Mouse (Mus musculus) frontal cortex, adult (tissue): ENCODE results near the gene Sorcs2.

ENCODE experiments used
- ATAC-seq: cut with Nextera tagmentation; 2 replicates; pipeline ENCODE4 v1.9.2; 2017; ENCODE audit warnings: mild to moderate bottlenecking, moderate library complexity, mixed read lengths; ENCODE audit not compliant: low TSS enrichment

Sorcs2 gene

DNA sequence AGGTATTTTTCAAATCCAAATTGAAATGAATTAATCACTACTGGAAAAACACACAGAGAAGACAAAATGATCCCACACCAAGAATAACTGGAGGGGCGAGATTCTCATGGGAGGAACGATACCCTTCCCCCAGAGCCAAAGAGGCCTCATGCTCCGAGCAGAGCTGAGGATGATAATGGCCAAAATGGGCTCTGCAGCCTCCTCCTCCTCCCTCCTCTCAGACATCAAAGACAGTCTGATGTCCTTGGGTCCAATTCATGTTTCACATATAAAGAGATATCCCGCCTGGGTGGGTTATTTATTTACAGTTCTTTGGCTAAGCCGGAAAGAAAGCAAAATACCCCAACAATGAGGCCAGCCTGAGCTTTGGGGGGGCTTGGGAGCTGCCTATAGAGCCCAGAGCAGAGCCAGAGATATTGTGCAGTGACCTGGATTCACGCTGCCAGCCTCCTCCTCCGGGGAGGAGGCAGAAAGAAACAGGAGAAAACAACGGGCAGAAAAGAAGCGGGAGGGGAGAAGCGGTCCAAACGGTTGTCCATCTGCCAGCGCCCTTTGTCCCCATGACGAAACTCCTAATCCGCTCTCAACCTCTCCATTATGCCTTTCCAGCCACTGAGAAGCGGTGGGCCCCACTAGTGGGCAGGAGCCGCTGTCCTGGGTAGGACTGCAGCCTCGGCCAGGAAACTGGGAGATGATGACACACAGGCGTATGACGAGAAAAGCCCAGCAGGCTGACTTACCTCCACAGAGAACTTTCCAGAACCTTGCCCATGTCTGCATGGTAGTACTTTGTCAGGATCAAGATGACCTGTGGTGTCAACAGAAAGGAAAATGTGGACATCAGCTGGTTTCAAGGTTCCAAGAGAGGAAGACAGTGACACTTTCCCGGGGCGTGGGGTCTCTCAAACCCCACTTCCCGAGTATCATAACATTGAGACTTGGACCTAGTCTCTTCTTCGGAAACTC, 169.3 kb downstream of the Sorcs2 start:
- no peak for ATAC-seq

DNA sequence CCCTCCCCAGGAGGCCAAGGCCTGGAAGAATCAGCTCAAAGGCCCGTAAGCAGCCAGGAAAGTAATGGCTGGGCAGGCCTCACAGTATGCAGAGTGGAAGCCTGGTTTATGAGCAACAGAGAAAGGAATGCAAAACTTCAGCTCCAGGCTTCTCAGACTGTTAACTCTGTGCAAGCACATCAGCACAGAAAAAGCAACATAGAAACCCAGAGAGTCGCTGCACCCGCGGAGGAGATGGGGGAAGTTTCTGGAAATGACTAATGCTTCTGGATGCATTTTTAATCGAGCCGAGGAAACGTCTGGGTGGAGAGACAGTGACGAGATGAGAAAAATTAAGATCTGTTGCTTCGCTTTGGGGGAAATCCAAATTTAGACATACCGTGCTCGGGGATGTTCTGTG, 171.6 kb downstream of the Sorcs2 start:
- ATAC-seq = peak; percentile 85

DNA sequence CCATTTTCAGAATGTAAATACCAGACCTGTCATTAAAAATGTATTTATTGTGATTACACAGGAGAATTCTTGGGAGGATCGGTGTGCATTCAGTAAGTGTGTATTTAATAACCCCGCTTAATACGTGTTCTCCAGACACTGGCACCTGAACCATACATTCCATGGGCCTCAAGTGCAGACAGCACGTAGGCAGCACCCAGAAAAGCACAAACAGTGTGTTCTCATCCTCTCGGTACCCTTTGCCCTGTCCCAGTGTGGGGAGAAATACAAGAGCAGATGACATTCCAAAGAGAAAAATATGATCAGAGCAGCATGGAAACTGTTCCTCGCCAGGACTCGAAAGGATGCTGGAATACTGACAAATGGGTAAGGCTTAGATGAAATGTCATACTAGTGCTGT, 172.1 kb downstream of the Sorcs2 start:
- ATAC-seq = peak; percentile 5; the same call in 1 of the 2 replicates

DNA sequence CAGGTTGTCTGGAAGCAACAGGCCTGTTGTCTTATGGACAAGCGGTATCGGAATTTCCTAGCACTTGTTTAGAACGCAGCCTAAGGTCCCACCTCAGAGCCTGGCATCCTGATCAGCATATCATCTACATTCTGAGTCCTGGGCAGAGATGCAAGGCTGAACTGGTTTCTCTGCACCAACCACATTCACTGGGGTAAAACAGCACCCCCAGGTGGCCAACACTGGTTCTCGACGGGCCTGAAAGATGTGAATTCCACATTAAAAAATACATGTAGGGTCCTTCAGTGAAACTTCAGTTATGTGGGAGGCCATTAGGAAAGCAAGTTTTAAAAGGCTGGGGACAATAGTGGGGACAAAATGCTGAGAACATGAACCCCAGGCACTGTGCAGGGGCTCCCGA, 174.2 kb downstream of the Sorcs2 start:
- ATAC-seq = peak; percentile 39; the same call in 1 of the 2 replicates

DNA sequence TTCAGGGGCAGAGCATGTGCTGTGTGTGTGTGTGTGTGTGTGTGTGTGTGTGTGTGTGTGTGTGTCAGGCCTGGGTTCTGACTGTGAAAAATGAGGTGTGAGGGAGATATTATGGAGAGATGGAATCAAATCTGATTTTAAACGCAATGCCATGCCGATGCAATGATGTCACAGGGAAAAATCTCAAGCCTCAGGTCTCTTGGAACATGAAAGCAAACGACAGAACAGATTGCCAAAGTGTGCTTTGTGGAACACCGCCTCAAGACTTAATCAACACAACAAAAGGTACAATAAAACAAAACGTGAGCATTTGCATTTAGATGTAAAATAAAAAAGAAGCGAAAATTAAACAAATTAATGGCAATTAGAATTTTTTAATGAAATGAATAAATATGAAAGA, 177.3 kb downstream of the Sorcs2 start:
- ATAC-seq = no peak

DNA sequence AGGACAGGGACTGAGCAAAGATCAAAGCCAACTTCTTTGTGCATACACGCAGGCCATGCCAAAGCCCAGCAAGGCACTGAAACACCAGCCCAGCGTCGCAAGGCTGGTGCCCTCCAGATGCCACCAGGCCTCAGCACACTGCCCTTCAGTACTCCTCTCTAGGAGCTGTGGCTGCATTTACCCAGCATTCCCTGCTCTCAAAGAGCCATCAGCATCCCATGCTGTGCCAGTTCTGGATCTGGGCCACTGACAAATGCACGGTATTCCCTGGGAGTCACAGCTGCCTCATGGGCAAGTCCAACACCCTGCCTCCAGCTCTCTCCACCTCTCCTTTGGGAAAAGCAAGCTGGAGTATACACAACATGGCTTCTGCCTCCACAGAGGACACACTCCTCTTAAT, 177.8 kb downstream of the Sorcs2 start:
- peak; percentile 69 for ATAC-seq

DNA sequence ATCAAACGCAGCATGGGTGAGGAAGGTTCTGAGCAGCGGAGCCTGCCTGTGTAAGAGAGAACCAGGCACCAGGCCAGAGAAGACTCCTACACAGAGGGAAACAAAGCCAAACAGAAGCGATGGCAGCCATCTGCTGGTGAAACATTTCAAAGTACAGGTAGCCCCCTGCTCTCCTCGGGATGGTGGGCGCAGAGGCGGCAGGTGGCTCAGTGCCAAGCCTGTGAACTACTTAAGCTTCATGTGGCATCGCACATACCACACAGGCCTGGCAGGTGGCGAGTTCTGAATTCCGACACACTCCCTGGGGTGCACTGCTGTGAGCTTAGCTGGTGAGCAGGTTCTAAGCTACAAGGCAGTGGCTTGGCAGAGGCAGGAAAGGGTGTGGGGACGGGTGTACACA, 184.6 kb downstream of the Sorcs2 start:
- ATAC-seq = peak; percentile 92

DNA sequence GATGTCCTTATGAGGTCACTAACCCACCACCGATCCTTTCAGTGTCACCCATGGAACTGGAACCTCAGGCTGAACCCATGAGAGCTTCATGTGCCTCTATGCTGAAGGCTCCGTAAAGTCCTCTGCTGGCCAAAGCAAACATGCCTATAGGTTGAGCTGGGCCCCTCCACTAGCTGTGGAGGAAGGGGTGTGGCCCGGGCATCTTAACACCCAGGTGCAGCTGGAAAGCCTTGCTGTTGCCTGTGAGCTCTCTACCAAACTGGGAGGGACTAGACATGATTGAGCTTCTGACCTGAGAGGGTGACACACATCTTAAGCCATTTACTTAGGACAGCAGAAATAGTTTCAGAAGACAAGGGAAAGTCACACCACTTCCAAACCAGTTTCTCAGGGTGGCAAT, 189.1 kb downstream of the Sorcs2 start:
- no peak for ATAC-seq

DNA sequence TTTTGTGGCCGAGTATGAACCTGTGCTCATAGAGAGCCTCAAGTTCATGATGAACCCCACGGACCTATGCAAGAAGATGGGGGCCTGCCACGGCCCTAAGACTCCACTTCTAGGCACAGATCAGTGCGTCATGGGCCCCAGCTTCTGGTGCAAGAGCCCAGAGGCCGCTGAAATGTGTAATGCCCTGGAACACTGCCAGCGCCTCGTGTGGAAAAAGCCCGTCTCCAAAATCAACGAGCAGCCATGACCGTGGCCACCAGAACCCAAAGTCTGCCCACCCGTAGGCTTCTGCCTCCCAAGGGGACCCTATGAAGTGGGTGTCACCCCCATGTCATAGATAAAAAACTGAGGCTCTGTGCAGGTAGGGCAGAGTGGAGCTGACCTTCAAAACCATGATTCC, 192.5 kb downstream of the Sorcs2 start:
- no peak for ATAC-seq

DNA sequence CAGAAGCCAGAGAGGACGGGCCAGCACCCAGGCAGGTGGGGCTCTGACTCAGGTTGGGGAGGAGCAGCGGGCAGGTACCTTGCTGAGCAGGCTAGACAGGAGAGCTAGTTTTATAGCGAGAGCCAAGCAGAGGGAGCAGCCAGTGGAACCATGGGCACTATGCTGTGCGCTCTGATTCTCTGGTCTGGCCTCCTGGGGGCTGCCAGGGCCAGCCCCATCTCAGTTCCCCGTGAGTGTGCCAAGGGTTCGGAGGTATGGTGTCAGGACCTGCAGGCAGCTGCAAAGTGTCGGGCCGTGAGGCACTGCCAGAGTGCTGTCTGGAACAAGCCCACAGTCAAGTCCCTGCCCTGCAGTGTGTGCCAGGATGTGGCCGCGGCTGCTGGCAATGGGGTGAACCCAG, 194.0 kb downstream of the Sorcs2 start, which contains the start of gene Psapl1:
Psapl1 (plus strand) TSS at position 106 of the 400 bp plus-strand sequence.
- ATAC-seq = no peak

DNA sequence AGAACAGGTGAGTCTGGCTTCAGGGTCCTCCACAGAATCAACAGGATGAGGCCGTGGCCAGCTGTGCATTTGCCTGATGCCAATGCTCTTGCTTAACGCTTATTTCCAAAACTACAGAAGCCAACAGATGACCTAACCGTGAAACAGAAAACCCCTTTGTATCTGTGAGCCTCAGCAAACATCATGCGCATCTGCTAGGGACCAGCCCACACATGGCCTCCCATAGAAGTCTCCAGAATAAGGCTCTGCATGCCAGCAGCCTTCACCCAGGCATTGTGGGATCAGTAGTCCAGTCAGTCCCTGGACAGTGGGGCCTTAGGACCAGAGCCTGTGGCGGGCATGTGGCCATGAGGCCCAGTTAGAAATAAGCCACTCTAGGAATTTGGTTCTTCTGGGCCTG, 194.5 kb downstream of the Sorcs2 start:
- peak; percentile 72 for ATAC-seq

DNA sequence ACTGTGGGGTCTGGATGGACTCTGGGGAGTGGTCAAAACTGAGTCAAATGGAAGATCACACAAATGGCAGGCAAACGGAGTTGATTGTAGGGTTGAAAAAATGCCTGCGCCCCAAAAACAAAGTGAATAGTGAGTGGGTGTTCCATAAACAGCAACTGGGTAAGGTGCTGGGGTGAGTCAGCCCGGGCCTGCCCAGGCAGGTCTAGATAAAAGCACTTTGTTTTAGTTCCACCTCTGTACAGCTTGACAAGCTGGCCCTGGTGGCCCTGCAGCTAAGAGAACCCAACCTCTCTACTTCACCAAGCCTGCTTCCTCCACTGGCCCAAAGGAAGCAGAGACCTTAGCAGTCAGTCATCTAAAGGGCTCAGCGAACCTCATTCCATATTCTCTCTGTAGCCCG, 195.2 kb downstream of the Sorcs2 start:
- ATAC-seq = no peak

DNA sequence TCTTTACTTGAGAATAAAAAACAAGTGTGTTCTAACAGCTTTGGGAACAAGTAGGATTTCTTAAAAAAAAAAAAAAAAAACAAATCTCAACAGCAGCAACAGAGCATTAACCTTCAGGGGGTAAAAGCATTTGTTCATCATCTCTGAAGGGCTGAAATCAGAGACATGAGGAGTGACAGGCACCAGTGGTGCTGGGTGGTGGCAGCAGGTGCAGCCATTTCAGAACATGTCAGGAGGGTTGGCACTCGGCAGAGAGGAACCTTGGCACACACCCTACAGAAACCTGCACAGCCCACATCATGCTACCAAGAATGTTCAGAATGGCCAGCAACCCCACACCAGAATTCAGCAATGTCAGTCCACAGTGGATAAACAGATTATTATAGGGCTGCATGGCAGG, 198.4 kb downstream of the Sorcs2 start:
- no peak for ATAC-seq

DNA sequence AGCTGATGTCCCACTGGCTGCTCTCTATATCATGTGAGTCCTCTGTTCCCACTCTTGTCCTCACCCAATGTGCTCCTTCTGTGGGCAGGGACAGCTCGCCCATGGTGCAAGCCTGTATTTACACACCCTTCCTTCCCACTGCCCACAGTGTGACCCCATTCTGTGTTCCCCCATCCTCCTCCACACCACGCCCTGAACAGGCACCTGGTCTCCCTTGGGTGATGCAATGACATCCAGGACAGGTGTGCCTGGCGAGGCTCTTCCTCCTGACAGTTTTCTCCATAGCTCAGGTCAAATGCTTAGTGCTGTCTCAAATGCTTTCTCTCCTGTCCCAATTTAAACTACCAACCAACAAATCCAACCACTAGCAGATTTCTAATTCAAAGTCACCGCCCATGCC, 202.5 kb downstream of the Sorcs2 start:
- ATAC-seq = no peak

DNA sequence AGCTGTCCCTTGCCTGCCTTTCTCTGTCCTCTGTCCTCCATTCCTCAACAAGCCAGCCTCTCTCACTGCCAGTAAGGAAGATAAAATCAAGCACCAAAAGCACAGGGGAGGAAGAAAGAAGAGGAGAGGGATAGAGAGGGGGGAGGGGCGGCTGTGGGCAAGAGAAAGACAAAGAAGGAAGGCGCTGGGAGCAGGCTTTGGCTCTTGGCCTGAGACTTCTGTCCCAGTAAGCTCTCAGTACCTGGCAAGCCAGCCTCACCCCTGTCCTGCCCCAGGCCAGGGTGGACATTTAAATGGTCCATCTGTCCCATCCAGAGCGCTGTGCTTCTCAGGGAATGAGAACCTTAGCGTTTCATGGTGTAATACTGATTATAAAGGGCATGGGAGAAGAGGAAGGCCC, 203.3 kb downstream of the Sorcs2 start:
- ATAC-seq = no peak

DNA sequence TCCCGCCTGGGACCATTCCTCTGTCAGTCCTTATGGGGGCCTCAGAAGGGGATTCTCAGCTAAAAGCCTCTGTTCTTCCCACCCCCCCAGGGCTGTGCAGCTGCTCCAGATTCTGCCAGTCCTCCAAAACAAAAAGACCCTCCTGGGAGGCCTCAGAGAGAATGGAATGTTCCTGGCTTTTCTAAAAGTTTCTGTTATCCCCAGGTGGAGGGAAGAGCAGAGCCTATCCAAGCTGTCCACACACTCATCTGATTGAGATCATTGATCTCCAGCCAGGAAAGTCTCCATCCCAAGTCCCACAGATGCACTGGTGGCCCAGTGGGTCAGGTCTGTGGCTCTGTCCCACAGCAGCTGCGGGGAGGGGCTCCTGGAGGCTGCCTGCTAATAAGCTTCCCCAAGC, 205.3 kb downstream of the Sorcs2 start:
- ATAC-seq = no peak

DNA sequence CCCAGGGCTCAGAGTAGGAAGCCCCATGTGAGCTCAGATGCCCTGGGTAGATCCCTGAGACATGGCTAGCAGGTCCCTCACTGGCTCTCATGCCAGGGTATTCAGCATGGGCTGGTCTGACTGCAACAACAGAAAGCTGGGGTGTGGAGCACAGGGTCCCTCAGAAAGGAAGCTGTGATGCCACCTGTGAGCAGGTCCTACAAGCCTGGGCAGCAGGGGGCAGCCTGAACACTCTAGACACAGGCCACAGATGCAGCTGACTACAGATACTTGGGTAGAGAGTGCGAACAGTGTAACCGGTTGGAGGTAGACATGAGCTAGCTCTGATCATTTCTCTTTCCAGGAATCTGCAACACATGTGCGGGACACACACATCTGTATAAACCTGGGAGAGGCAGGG, 206.1 kb downstream of the Sorcs2 start:
- peak; percentile 51; the same call in 1 of the 2 replicates for ATAC-seq

DNA sequence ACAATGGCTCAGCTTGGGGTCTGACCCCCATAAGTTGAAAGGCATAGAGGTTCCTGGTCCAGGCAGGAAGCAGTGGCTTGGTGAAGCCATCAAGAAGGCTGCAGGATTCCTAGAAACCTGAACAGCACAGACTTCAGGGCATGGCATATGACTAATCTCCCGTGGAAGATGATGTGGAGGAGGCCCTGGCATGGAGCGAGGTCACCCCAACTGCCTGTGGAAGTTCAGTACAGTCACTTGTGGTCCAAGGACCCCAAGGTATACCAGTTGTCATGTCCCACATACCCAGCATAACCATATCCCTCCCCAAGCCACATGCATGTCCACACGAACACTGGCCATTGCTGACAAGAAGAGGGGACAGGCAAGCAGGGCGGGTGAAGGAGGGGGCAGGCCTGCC, 206.7 kb downstream of the Sorcs2 start:
- no peak for ATAC-seq

DNA sequence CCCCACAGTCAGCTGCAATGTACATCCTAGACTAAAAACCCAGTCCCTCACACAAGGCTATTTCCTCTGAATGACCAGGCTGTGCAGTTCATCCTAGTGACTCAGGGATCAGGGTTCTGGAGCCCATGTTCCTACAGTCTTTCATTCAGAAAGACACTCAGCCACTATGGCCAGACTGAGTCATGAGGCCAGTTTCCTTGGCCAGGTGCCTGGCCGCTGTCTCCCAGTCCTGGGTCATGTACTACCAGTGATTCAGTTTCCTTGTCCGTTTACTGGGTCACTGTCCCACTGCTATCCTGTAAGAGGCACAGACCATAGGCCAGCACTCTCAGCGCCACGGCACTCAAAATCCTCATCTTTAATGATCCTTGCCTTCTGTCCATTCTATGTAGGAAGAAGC, 209.6 kb downstream of the Sorcs2 start:
- no peak for ATAC-seq

DNA sequence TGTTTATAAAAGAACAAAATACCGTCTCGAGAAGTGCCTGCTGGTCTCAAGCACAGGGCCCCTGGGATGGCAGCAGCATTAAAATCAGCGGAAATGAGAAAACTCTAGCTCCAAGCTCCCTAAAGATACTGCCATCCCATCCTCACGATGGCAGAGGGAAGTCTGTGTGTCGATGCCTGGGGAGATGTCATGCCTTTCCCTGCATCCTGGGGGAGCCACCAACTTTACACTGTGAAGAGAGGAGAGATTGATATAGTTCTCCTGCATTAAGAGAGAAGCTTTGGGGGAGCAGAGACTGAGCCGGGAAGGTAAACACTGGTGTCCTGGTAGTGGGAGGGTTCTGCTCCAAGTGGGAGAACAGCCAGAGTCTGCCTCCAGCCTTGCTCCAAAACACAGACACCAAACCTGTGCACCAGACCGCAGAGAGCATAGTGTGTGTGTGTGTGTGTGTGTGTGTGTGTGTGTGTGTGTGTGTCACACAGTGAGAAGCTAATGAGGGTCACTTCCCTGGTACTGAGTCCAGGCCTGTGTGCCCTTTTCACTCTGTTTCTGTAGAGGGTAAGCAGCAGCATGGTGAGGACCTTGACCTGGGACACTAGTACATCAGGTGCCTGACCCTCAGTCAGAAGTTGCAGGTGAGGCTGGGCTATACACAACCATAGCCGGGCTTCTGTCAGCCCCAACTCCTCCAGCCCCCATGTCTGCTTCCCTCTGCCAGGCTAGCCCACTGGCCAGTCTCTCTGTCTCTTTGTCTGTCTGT, 211.5 kb downstream of the Sorcs2 start:
- ATAC-seq = peak; percentile 70; the same call in 1 of the 2 replicates

DNA sequence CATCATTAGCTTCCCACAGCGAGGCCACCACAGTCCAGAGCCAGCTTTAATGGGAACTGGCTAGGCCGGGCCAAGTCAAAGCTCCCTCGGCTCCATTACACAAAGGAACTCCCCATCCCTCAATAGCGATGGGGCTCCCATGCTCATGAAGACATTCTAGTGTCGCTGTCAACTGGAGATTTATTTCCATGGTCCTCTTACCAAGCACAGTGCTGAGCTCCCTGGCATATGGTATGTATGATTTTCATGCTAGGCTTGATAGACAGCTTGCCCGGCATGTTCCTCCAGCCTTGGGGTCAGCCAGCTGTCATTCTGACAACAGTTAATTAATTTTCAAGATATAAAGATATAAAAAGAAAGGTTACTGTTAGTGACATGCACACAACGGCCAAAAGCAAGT, 215.6 kb downstream of the Sorcs2 start:
- no peak for ATAC-seq

DNA sequence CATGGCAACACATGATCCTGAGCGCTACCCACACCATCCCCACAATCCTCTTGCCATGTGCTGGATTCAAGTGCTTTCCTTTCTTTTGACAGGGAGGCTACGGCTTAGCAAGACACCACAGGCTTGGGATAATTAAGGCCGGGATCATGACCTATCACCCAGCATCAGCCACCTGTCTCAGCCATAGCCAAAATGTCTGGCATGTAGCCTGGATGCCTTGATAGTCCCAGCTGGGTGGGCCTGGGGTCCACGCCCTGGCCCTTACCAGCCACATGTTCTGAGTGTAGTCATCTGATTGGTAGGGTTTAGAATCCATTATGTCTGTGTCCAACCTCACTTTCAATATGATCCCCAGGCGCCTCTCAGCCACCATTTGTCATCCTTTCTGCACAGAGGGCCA, 218.2 kb downstream of the Sorcs2 start:
- ATAC-seq = no peak

DNA sequence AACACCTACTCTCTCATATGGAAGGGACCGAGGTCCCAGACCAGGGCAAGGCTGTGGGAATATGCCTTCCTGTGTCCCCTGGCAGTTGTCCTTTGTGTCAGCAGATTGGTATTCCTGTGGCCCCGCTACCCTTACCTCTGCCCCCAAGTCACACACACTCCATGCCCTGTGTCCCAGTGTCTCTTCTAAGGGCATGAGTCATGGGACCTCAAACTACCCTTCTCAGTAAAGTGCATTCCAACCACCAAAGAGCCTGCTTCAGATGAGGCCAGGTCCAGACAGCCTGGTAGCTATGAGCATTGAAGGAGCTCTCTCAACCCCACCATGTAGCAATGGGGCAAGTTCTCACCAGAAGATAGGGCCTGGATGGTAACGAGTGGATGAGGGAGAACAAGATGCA, 219.2 kb downstream of the Sorcs2 start:
- ATAC-seq = no peak
